Mouse (Mus musculus) brown adipose tissue, adult 24 weeks (tissue): ENCODE data around the gene Smad6. TPM values are rescaled to one million over a fixed set of nuclear protein-coding genes. Genes with fewer than 3 reads are reported as not detected.

ENCODE experiments used
- H3K27ac ChIP-seq: fragments of 200-500 bp; replicated peaks from 2 replicates; pipeline ENCODE4 v1.5.1; 2012; ENCODE audit warnings: low read depth, mild to moderate bottlenecking, low read length
- H3K4me1 ChIP-seq: fragments of 200-500 bp; 2 replicates; pipeline ENCODE4 v1.6.1; 2012; ENCODE audit warnings: low read length, mixed read lengths; ENCODE audit not compliant: control insufficient read depth, insufficient read depth, insufficient read length
- H3K4me3 ChIP-seq: fragments of 200-500 bp; 2 replicates; pipeline ENCODE4 v1.5.1; 2012; ENCODE audit warnings: low read depth, mild to moderate bottlenecking, low read length, moderate library complexity; ENCODE audit not compliant: insufficient read depth
- polyA plus RNA-seq: library from polyadenylated mRNA; stranded (reverse); fragments of >200 nt; gene quantifications from 2 replicates; pipeline ENCODE4 v1.2.4, GENCODE M21; 2012; ENCODE audit not compliant: missing spikeins, insufficient read depth, insufficient read length

The Smad6 gene
- polyA plus RNA-seq, 1 experiment = 14.8 TPM

- Histone ChIP-seq H3K27ac (no peak overlapping the region), H3K4me1 (peaks cover 65% of the 10 kb centered on the region), H3K4me3 (no peak overlapping the region)
Observed at GRCm38 (mm10) chr9:63981912-63982311, 39.9 kb downstream of the Smad6 start.

- Histone ChIP-seq H3K27ac (no peak overlapping the region), H3K4me1 (peaks cover 71% of the 10 kb centered on the region)
Observed at GRCm38 (mm10) chr9:63981371-63981770, 40.5 kb downstream of the Smad6 start.

DNA sequence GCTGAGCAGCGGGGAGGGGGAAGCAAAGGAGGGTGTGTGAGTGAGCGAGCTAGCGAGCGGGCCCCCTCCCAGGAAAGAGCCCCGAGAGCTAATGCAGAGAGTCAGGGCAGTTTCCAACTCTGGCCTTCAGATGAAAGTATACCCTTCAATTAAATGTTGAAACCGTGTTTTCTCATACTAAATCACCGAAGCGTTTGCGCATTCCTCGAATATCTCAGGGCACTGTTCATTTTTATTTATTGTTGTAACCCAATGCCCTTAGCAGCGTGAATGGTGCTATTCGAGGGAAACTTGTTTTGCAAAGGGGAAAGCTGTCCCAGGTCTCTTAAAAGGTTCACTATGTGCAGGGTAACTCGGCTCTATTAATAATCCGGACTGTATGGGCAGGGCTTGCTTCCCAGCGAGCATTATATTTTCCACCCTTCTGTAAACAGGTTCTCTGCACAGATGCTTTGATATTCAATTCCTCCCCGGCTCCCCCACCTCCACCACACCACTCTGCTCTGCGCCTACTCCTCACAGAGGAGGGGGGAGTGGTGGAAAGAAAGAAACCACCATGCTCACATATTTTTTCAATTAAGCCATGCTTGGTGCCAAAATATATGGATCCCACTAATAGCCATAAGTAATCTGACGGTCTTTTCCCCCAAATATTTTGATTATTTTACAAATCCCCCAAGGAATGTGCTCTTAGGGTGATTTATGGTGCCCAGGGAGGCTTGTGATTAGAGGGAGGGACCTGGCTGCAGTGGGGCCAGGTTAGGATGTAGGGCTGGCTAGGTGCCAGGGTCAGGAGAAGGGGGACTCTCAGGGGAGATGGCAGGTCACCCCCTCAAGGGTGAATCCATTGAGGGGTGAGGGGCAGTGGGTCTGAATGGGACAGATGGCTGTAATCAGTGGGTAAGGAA lies 41.4 kb downstream of the Smad6 start:
- no peak overlapping the region for H3K27ac ChIP-seq
- no peak overlapping the region for H3K4me3 ChIP-seq
- peaks cover 77% of the 10 kb centered on the region for H3K4me1 ChIP-seq

More at GRCm38 (mm10) chr9:63981371-63981770, 40.5 kb downstream of the Smad6 start:
- no peak overlapping the region for H3K4me3 ChIP-seq

DNA sequence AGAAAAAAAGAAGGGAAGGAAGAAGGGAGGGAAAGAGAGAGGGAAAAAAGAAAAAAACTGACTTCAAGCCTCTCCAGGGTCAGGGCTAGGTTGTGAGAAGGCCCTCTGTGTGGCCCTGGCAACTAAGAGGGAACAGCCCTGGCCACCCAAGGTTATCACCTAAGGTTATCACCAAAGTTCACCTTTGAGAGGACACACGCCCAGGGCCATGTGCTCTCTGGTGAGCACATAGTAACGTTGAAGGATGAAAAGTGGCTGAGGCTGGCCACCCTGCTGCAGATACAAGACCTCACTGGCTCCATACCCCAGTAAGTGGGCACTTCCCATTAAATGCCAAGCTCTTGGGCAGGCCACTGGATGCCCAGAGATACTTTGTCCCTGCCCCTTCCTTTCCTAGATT lies 42.6 kb downstream of the Smad6 start:
- Histone ChIP-seq H3K27ac (no peak overlapping the region), H3K4me1 (peaks cover 77% of the 10 kb centered on the region), H3K4me3 (no peak overlapping the region)

- Histone ChIP-seq H3K4me1 (peaks cover 75% of the 10 kb centered on the region), H3K27ac (no peak overlapping the region), H3K4me3 (no peak overlapping the region)
Observed at GRCm38 (mm10) chr9:63978682-63979081, 43.2 kb downstream of the Smad6 start.

GRCm38 (mm10) chr9:63975996-63976395 lies 45.9 kb downstream of the Smad6 start:
- peaks cover 83% of the 10 kb centered on the region for H3K4me1 ChIP-seq
- peak overlapping the region; percentile 85; the same call in 1 of the 2 replicates for H3K27ac ChIP-seq
- H3K4me3 ChIP-seq = no peak overlapping the region

DNA sequence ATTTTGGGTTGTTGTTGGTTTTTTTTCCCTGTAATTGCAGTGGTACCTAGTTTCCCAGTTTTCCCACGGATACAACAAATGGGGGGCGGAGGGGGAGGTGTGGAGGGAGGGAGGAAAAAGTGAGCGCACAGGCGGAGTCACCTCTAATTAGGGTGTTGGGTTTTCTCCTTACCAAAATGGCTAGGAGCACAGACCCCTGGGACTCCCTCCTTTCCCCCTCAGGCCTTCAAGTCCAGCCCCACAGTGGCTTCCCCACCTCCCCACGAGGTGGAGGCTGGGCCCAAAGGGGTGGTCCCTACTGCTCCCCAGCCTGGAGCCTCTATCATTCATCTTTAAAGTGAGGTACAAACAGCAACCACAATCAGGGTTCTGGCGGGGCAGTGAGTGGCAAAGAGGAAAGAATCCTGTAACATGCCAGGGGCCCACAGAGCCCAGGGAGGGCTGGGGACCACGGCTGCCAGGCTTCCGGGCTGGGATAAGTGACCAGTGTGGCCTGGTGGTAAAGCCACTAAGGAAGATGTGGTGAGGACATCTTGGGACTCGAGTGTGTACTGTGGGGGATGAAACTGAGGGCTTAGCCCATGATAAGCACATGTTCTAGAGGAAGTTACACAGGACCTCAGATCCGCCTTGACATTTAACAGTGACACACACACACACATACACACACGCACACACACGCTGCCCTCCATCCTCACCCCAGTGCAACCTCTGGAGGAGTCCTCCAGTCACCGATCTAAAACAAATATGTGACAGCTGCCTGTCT lies 47.4 kb downstream of the Smad6 start:
- H3K27ac ChIP-seq = peak overlapping the region; percentile 52; the same call in 1 of the 2 replicates
- peaks cover 85% of the 10 kb centered on the region for H3K4me1 ChIP-seq
- H3K4me3 ChIP-seq = no peak overlapping the region

- Histone ChIP-seq H3K4me3 (no peak overlapping the region), H3K27ac (peak overlapping the region; percentile 87), H3K4me1 (peaks cover 89% of the 10 kb centered on the region)
Observed at GRCm38 (mm10) chr9:63973662-63974190, 48.1 kb downstream of the Smad6 start.

DNA sequence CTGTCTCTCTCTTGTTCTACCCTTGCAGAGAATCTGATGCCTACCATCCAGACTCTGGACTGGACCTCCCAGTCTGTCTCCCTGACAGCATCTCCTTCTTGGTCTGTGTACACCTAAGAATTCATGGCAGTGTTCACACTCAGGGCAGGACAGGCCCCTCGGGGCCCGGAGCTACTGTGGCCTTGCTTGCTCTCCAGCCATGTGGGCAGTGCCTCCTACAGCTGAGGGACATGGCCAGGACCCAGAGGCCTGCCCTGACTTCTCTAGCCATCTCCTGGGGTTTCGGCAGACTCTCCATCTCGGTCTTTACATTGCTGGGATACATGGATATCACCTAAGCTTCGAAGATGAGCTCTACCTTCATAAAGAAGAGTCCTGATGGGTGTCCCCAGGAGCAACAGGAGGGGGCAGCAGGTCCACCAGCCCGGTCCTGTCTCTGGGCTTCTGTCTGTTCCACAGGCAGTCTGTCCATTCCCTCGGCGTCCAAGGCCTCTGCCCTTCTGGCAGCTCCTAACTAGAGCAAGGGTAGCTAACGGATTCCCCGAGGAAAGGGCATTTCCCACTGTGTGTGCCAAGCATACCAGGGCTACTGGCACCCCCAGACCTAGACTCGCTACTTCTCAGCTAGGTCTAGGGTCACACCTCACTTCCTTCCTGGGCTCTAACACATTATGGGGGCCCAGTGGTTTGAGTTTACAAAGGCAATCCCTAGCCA lies 49.1 kb downstream of the Smad6 start:
- peak overlapping the region; percentile 87 for H3K27ac ChIP-seq
- no peak overlapping the region for H3K4me3 ChIP-seq
- peaks cover 86% of the 10 kb centered on the region for H3K4me1 ChIP-seq

GRCm38 (mm10) chr9:63971557-63971956 lies 50.3 kb downstream of the Smad6 start:
- Histone ChIP-seq H3K4me3 (no peak overlapping the region), H3K27ac (peak overlapping the region; percentile 87), H3K4me1 (peaks cover 80% of the 10 kb centered on the region)

DNA sequence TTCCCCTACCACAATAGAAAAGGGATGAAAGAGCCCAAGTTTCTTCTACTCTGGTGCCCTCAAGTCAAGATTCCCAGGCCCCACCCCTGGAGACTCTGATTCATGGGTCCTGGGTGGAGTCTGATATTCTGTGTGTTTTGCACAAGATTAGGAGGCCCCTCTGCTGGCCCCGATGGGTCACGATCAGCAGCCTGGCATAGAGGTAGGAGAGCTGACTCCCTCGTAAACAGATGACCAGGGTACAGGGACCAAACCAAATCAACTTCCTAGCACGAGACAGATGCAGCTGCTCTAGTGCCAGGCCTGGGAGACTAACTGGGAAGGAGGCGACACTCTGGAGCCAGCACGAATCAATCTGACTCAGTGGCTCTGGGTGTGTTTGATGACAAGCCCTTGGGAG lies 51.0 kb downstream of the Smad6 start:
- H3K4me1 ChIP-seq = peaks cover 75% of the 10 kb centered on the region
- no peak overlapping the region for H3K4me3 ChIP-seq

DNA sequence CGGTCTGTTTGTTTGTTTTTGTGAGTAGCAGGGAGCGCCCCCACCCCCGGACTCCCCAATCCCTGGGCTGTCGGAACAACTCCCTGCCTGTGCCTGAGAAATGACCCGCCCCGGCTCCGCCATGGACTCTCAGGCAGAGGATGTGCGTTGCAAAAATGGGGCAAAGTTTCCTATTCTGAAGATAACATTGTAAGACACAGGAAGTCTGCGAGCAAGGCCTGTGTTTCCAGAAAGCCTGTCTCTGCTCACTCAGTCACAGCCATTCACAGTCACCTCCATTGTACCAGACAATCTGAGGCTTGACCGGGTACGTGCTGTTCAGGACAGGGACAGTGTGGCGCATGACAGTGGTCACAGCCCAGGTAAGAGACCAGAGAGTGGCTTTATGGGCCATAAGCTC lies 51.5 kb downstream of the Smad6 start:
- peak overlapping the region; percentile 96 for H3K27ac ChIP-seq
- peak overlapping the region; percentile 40 for H3K4me3 ChIP-seq
- peaks cover 75% of the 10 kb centered on the region for H3K4me1 ChIP-seq

More for the DNA sequence above, 51.0 kb downstream of the Smad6 start:
- peak overlapping the region; percentile 96 for H3K27ac ChIP-seq

- Histone ChIP-seq H3K4me1 (peaks cover 68% of the 10 kb centered on the region), H3K4me3 (peak overlapping the region; percentile 40), H3K27ac (peak overlapping the region; percentile 96)
Observed at GRCm38 (mm10) chr9:63969467-63969866, 52.4 kb downstream of the Smad6 start.

DNA sequence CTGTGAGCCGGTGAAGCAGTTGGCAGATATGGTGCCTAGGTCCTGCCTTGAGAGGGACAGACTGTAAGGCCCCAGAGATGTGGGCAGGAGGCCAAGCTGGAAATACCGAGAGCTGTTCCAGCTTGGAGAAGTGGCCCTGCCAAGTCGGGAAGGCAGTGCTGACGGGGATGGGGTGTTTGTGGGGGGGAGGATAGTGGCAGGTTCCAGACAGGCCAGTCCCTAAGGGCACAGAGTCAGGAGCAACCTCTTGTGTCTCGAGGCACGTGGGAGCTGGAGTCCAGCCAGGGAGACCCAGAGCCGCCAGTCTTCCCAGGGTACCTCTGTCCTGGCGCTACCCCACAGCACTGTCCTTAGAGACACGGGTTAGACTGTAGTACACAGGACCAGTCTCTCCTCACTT lies 53.3 kb downstream of the Smad6 start:
- peaks cover 68% of the 10 kb centered on the region for H3K4me1 ChIP-seq
- peak overlapping the region; percentile 96 for H3K27ac ChIP-seq
- H3K4me3 ChIP-seq = 0 out of 2 replicates have a peak overlapping the region, but pooled peaks have one; percentile 40
